Mouse (Mus musculus) inflammation-experienced regulatory T-cells, adult 16 weeks (primary cell): ENCODE results near the gene Olfr1308. TPM values are rescaled to one million over a fixed set of nuclear protein-coding genes. Genes with fewer than 3 reads are reported as not detected.

Source experiments
- polyA plus RNA-seq: library from polyadenylated mRNA; unstranded; fragments of 100-300 nt; shearing (Covaris generic); gene quantifications from one replicate; pipeline ENCODE4 v1.2.1, GENCODE M21; 2017

Olfr1308 gene
- not detected for polyA plus RNA-seq

GRCm38 (mm10) chr2:111964844-111965243 is at the start of gene Olfr1308:
Olfr1308 (minus strand) TSS chr2:111964944.

GRCm38 (mm10) chr2:112012608-112013007 is 47.9 kb upstream of the Olfr1308 start, which contains the start of gene Olfr1310:
Olfr1310 (minus strand) TSS chr2:112012708.

GRCm38 (mm10) chr2:111990181-111990580 is 25.4 kb upstream of the Olfr1308 start, which contains the start of gene Olfr1309:
Olfr1309 (minus strand) TSS chr2:111990281.

GRCm38 (mm10) chr2:111949340-111949739 is 15.4 kb downstream of the Olfr1308 start, which contains the start of gene Olfr1307:
Olfr1307 (minus strand) TSS chr2:111949440.

GRCm38 (mm10) chr2:111916171-111916570 is 48.6 kb downstream of the Olfr1308 start, which contains the start of gene Olfr1306:
Olfr1306 (minus strand) TSS chr2:111916271.

Other genes starting within 250 kb of the Olfr1308 start
- not detected for gene Olfr1301, start 213.9 kb downstream of the Olfr1308 start, polyA plus RNA-seq
- gene Olfr1302, start 187.5 kb downstream of the Olfr1308 start, polyA plus RNA-seq: not detected
- not detected for gene Olfr1303, start 144.6 kb downstream of the Olfr1308 start, polyA plus RNA-seq
- gene Olfr1305, start 87.8 kb downstream of the Olfr1308 start, polyA plus RNA-seq: not detected
- not detected for gene Olfr1306, start 48.7 kb downstream of the Olfr1308 start, polyA plus RNA-seq
- gene Olfr1307, start 15.5 kb downstream of the Olfr1308 start, polyA plus RNA-seq: 0.02 TPM
- not detected for gene Olfr1309, start 25.3 kb upstream of the Olfr1308 start, polyA plus RNA-seq
- not detected for gene Olfr1310, start 47.8 kb upstream of the Olfr1308 start, polyA plus RNA-seq
- gene Olfr1311, start 59.5 kb upstream of the Olfr1308 start, polyA plus RNA-seq: not detected
- not detected for gene Olfr1312, start 85.3 kb upstream of the Olfr1308 start, polyA plus RNA-seq
- gene Olfr1313, start 112.9 kb upstream of the Olfr1308 start, polyA plus RNA-seq: not detected
- gene Olfr1314, start 131.8 kb upstream of the Olfr1308 start, polyA plus RNA-seq: not detected
- not detected for gene Olfr1315-ps1, start 150.5 kb upstream of the Olfr1308 start, polyA plus RNA-seq
- not detected for gene Olfr1316, start 170.0 kb upstream of the Olfr1308 start, polyA plus RNA-seq
- gene Olfr1317, start 175.4 kb upstream of the Olfr1308 start, polyA plus RNA-seq: not detected
- not detected for gene Olfr1318, start 189.3 kb upstream of the Olfr1308 start, polyA plus RNA-seq